Mouse (Mus musculus): ENCODE measurements around the gene Mybph. TPM values are rescaled to one million over a fixed set of nuclear protein-coding genes. Genes with fewer than 3 reads are reported as not detected.
A peak's percentile ranks its signal among the peaks of the same experiment; 100 is the strongest.
"Not testable (repeated sequence)": the region's sequence is repeated elsewhere in the genome, so short reads cannot be mapped to it uniquely, and the experiment has no call there.

The Mybph gene
- polyA plus RNA-seq, 1 experiment from 2014 or later: 0.36 TPM

GRCm38 (mm10) chr1:134243948-134244914 lies 51.0 kb downstream of the Mybph start:
- DNase-seq (ENCODE audit: low spot score) (peak; percentile 82), ATAC-seq (replicated peaks; ENCODE audit: low FRiP score) (peak; percentile 69)
- 22% methylated on average over 35 of the region's 35 CpGs for WGBS
- peak overlapping the region; percentile 19 for H3K4me2 ChIP-seq
- H3K9me3 ChIP-seq (ENCODE audit: control insufficient read depth, low read length): no peaks in the 10 kb centered on the region
- no peak overlapping the region for H3K27ac ChIP-seq (ENCODE audit: low read depth, low read length)
- H3K4me1 ChIP-seq (replicated peaks; ENCODE audit: control insufficient read depth, insufficient read depth, low read length): no peaks in the 10 kb centered on the region
- H3K36me3 ChIP-seq (ENCODE audit: control insufficient read depth, insufficient read depth, low read length): no peaks in the 10 kb centered on the region
- no peak overlapping the region for H3K9ac ChIP-seq (ENCODE audit: low read depth, low read length)
- no peak overlapping the region for H3K4me3 ChIP-seq (ENCODE audit: low read depth, low read length)
- peaks cover 4% of the 10 kb centered on the region; the same call in 1 of the 2 replicates for H3K27me3 ChIP-seq (replicated peaks; ENCODE audit: control insufficient read depth, insufficient read depth, low read length)

- no peaks in the 10 kb centered on the region for H3K36me3 ChIP-seq (ENCODE audit: control insufficient read depth, insufficient read depth, low read length)
- no peaks in the 10 kb centered on the region for H3K4me1 ChIP-seq (replicated peaks; ENCODE audit: control insufficient read depth, insufficient read depth, low read length)
- H3K4me3 ChIP-seq (ENCODE audit: low read depth, low read length): no peak overlapping the region
- no peak for ATAC-seq (replicated peaks; ENCODE audit: low FRiP score)
- H3K9me3 ChIP-seq (ENCODE audit: control insufficient read depth, low read length): no peaks in the 10 kb centered on the region
- H3K27me3 ChIP-seq (replicated peaks; ENCODE audit: control insufficient read depth, insufficient read depth, low read length): no peaks in the 10 kb centered on the region; the same call in 1 of the 2 replicates
- no peak overlapping the region for H3K9ac ChIP-seq (ENCODE audit: low read depth, low read length)
- 75% methylated on average over 14 of the region's 14 CpGs for WGBS
- H3K4me2 ChIP-seq: no peak overlapping the region
- DNase-seq (ENCODE audit: low spot score): no peak
- H3K27ac ChIP-seq (ENCODE audit: low read depth, low read length): no peak overlapping the region
Observed at GRCm38 (mm10) chr1:134245004-134245717, 51.9 kb downstream of the Mybph start.

- Histone ChIP-seq H3K36me3 (ENCODE audit: control insufficient read depth, insufficient read depth, low read length) (no peaks in the 10 kb centered on the region), H3K27me3 (replicated peaks; ENCODE audit: control insufficient read depth, insufficient read depth, low read length) (no peaks in the 10 kb centered on the region), H3K9ac (ENCODE audit: low read depth, low read length) (no peak overlapping the region), H3K27ac (ENCODE audit: low read depth, low read length) (no peak overlapping the region), H3K4me1 (replicated peaks; ENCODE audit: control insufficient read depth, insufficient read depth, low read length) (no peaks in the 10 kb centered on the region), H3K4me3 (ENCODE audit: low read depth, low read length) (no peak overlapping the region), H3K4me2 (no peak overlapping the region), H3K9me3 (ENCODE audit: control insufficient read depth, low read length) (no peaks in the 10 kb centered on the region)
- ATAC-seq (replicated peaks; ENCODE audit: low FRiP score): no peak
- no peak for DNase-seq (ENCODE audit: low spot score)
- 52% methylated on average over 4 of the region's 4 CpGs for WGBS
Observed at GRCm38 (mm10) chr1:134246590-134246989, 53.3 kb downstream of the Mybph start.

DNA sequence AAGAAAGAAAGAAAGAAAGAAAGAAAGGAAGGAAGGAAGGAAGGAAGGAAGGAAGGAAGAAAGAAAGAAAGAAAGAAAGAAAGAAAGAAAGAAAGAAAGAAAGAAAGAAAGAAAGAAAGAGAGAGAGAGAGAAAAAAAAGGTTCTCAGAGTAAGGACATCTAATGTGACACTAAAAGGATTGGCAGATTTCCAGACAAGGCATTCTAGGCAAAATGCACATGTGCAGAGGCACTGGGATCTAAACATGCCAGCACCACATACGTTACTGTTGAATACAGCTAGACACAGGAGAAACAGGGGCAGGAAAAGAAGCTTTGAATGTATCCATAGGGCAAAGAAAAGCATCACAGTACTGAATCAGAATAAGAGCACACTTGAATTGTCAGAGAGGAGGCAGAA lies 56.4 kb downstream of the Mybph start:
- H3K4me2 ChIP-seq; ATAC-seq (replicated peaks; ENCODE audit: low FRiP score); H3K27me3 ChIP-seq (replicated peaks; ENCODE audit: control insufficient read depth, insufficient read depth, low read length); DNase-seq (ENCODE audit: low spot score); H3K4me1 ChIP-seq (replicated peaks; ENCODE audit: control insufficient read depth, insufficient read depth, low read length); H3K36me3 ChIP-seq (ENCODE audit: control insufficient read depth, insufficient read depth, low read length); H3K27ac ChIP-seq (ENCODE audit: low read depth, low read length); H3K9me3 ChIP-seq (ENCODE audit: control insufficient read depth, low read length); H3K9ac ChIP-seq (ENCODE audit: low read depth, low read length); H3K4me3 ChIP-seq (ENCODE audit: low read depth, low read length): not testable (repeated sequence)
- 62% methylated on average over 1 of the region's 1 CpGs for WGBS

Other genes starting within 250 kb of the Mybph start
- 2.7 and 3.9 TPM in 2 replicates for gene Fmod, start 156.2 kb upstream of the Mybph start, polyA plus RNA-seq (2014; fragmentation: Nextera tagmentation; extraction: Ambion mirVana)
- gene Btg2, start 114.3 kb upstream of the Mybph start, polyA plus RNA-seq (2014; fragmentation: Nextera tagmentation; extraction: Ambion mirVana): 38.6 and 39.9 TPM in 2 replicates
- gene Chit1, start 82.2 kb upstream of the Mybph start, polyA plus RNA-seq (2014; fragmentation: Nextera tagmentation; extraction: Ambion mirVana): not detected in 2 replicates
- gene Chil1, start 11.3 kb upstream of the Mybph start, polyA plus RNA-seq (2014; fragmentation: Nextera tagmentation; extraction: Ambion mirVana): 0.41 and 0.49 TPM in 2 replicates
- 0.21 and 0.29 TPM in 2 replicates for gene Adora1, start 42.0 kb downstream of the Mybph start, polyA plus RNA-seq (2014; fragmentation: Nextera tagmentation; extraction: Ambion mirVana)
- gene Myog, start 96.5 kb downstream of the Mybph start, polyA plus RNA-seq (2014; fragmentation: Nextera tagmentation; extraction: Ambion mirVana): 4.5 and 5.2 TPM in 2 replicates
- 1.5 and 2.1 TPM in 2 replicates for gene Ppfia4, start 139.5 kb downstream of the Mybph start, polyA plus RNA-seq (2014; fragmentation: Nextera tagmentation; extraction: Ambion mirVana)
- gene Tmem183a, start 168.5 kb downstream of the Mybph start, polyA plus RNA-seq (2014; fragmentation: Nextera tagmentation; extraction: Ambion mirVana): 95.6 and 101 TPM in 2 replicates
- gene 4933406M09Rik, start 192.5 kb downstream of the Mybph start, polyA plus RNA-seq (2014; fragmentation: Nextera tagmentation; extraction: Ambion mirVana): not detected in 2 replicates
- 34.3 and 36.9 TPM in 2 replicates for gene Cyb5r1, start 212.1 kb downstream of the Mybph start, polyA plus RNA-seq (2014; fragmentation: Nextera tagmentation; extraction: Ambion mirVana)
- 91.7 and 99.2 TPM in 2 replicates for gene Adipor1, start 221.9 kb downstream of the Mybph start, polyA plus RNA-seq (2014; fragmentation: Nextera tagmentation; extraction: Ambion mirVana)